Mouse (Mus musculus): ENCODE measurements at regions not wholly inside any gene's neighbourhood (a gene's known extent, or its start where the extent isn't known, plus 50 kb on each side); places are given as distances from the start of the nearest gene placed in this dataset.

GRCm38 (mm10) chr13:11268673-11269340 lies 837.9 kb downstream of the Ryr2 start:
- Histone ChIP-seq H3K9ac (no peak overlapping the region), H3K4me2 (no peak overlapping the region), H3K4me3 (no peak overlapping the region), H3K36me3 (no peaks in the 10 kb centered on the region), H3K4me1 (no peaks in the 10 kb centered on the region), H3K27me3 (no peaks in the 10 kb centered on the region), H3K27ac (no peak overlapping the region), H3K9me3 (no peaks in the 10 kb centered on the region)
- ATAC-seq (ENCODE audit: insufficient number of reproducible peaks, insufficient read depth, low FRiP score, low TSS enrichment, low read depth), result no peak
- WGBS, result 66% methylated on average over 5 of the region's 5 CpGs

- no peak overlapping the region for H3K27ac ChIP-seq
- no peaks in the 10 kb centered on the region for H3K36me3 ChIP-seq
- ATAC-seq (ENCODE audit: insufficient number of reproducible peaks, insufficient read depth, low FRiP score, low TSS enrichment, low read depth), result no peak
These were observed 859.2 kb downstream of the Ryr2 start for GRCm38 (mm10) chr13:11247541-11247940.

DNA sequence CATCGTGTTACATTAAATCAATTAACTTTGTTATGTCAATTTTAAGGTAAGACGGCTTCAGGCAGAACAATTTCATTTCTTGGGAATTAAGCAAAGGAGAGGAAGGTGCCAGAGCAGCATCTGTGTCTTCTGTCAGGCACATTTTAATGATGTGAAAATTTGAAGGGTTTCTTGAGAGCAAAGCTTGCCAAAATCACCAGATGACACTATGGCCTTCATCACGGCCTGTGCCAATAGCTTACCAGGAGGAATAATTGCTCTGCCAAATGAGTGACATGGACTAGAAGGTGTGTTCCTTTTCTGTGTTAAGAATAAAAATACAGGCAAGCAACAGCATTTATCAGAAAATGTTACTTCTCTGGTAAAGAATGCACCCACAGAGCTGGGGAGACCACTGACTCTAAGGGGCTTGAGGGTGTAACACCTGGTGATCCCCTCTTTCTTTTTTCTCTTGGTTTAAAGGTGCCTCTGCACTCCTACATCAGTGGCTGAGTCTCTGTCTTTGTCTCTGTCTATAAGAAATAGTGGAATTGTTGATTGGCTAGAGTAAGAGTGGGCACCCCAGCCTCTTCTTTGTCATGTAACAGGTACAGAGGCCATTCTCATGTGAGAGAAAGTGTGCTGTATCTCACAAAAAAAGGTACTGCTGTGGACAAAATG lies 856.2 kb upstream of the Chrm3 start:
- H3K4me1 ChIP-seq, result no peaks in the 10 kb centered on the region
- H3K4me3 ChIP-seq, result no peak overlapping the region

More at GRCm38 (mm10) chr13:11247541-11247940, 859.2 kb downstream of the Ryr2 start:
- Histone ChIP-seq H3K9me3 (no peaks in the 10 kb centered on the region), H3K4me2 (no peak overlapping the region), H3K4me3 (no peak overlapping the region), H3K4me1 (no peaks in the 10 kb centered on the region), H3K27me3 (no peaks in the 10 kb centered on the region), H3K9ac (no peak overlapping the region)

GRCm38 (mm10) chr13:11210109-11210508 lies 849.5 kb upstream of the Chrm3 start:
- Histone ChIP-seq H3K27me3 (no peaks in the 10 kb centered on the region), H3K27ac (no peak overlapping the region), H3K4me1 (no peaks in the 10 kb centered on the region), H3K9ac (no peak overlapping the region), H3K4me3 (no peak overlapping the region), H3K9me3 (0 out of 2 replicates have a peak, but pooled peaks cover 4% of the 10 kb centered on the region), H3K4me2 (no peak overlapping the region), H3K36me3 (no peaks in the 10 kb centered on the region)
- 98% methylated on average over 1 of the region's 1 CpGs for WGBS
- no peak for ATAC-seq (ENCODE audit: insufficient number of reproducible peaks, insufficient read depth, low FRiP score, low TSS enrichment, low read depth)

More for the DNA sequence above, 856.2 kb upstream of the Chrm3 start:
- WGBS, result 66% methylated on average over 3 of the region's 3 CpGs
- H3K4me2 ChIP-seq, result no peak overlapping the region
- H3K9me3 ChIP-seq, result no peaks in the 10 kb centered on the region
- ATAC-seq (ENCODE audit: insufficient number of reproducible peaks, insufficient read depth, low FRiP score, low TSS enrichment, low read depth), result no peak
- no peaks in the 10 kb centered on the region for H3K27me3 ChIP-seq
- H3K27ac ChIP-seq, result no peak overlapping the region
- H3K9ac ChIP-seq, result no peak overlapping the region
- H3K36me3 ChIP-seq, result no peaks in the 10 kb centered on the region

DNA sequence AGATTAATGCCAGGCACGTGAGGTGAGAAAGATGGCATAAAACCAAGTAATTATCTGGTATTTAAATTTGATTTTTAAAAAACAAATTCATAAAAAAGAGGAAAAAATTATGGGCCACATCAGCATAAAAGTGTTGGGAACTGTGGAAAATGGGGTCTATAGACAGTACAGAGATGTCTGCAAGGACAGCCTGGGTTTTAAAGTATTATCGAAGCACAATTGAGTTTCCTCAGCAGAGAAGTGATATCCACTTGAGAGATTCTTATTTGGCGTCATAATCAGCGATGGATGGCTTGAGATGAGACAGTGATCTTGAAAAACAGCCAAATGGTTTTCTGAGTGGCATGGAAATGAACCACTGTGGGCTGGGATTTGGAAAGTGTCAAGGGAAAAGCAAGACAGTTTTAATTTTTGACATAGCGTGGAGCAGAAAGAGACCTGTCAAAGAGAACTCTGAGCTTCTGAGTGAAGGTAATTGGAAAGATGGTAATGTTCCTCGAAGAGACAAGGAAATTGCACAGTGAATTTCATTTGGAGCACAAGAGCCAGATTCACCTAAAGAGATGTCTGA lies 844.7 kb upstream of the Chrm3 start:
- WGBS, result 84% methylated on average over 6 of the region's 6 CpGs
- H3K4me1 ChIP-seq, result no peaks in the 10 kb centered on the region
- 0 out of 2 replicates have a peak, but pooled peaks cover 4% of the 10 kb centered on the region for H3K9me3 ChIP-seq
- H3K4me2 ChIP-seq, result no peak overlapping the region
- no peak overlapping the region for H3K27ac ChIP-seq
- no peaks in the 10 kb centered on the region for H3K36me3 ChIP-seq
- H3K9ac ChIP-seq, result no peak overlapping the region
- no peaks in the 10 kb centered on the region for H3K27me3 ChIP-seq
- H3K4me3 ChIP-seq, result no peak overlapping the region
- ATAC-seq (ENCODE audit: insufficient number of reproducible peaks, insufficient read depth, low FRiP score, low TSS enrichment, low read depth), result no peak

DNA sequence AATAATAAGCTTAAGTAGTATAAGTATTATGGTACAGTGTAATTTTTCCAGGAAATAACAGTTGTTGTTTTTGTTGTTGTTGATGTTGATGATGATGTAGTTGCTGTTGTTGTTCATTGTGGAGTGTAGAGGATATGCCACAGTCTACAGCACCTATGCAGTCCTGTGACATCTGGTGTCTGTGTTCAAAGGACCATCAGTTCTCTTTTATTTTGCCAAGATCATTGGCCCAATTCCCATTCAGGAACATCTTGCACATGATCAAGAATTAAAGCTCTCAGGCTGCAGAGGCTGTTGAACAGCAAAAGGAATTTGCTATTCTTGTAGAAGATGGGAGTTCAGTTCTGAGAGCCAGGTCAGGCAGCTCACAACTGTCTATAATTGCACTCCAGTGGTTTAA lies 841.3 kb upstream of the Chrm3 start:
- H3K4me2 ChIP-seq, result no peak overlapping the region
- no peaks in the 10 kb centered on the region for H3K4me1 ChIP-seq
- no peak for ATAC-seq (ENCODE audit: insufficient number of reproducible peaks, insufficient read depth, low FRiP score, low TSS enrichment, low read depth)
- H3K27ac ChIP-seq, result no peak overlapping the region
- no peaks in the 10 kb centered on the region for H3K36me3 ChIP-seq
- no peaks in the 10 kb centered on the region for H3K9me3 ChIP-seq
- H3K27me3 ChIP-seq, result no peaks in the 10 kb centered on the region
- no peak overlapping the region for H3K4me3 ChIP-seq
- H3K9ac ChIP-seq, result no peak overlapping the region

DNA sequence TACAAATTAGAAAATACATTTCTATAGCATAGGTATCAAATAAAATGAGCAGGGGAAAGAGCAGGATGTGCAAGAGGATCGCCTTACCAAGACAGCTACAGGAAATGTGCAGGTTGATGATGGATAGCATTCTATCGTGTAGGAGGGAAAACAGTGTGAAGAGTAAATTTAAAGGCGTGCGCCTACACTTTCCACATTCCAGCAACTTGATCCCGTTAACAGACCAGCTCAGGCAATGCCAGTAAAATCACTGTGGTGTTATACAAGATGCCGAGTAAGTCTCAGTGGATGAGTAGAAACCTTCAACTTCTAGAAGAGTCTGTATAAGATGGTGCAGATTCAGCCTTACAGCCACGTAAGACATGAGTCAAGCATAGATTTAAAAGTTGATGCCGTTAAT lies 831.8 kb upstream of the Chrm3 start:
- WGBS, result 76% methylated on average over 8 of the region's 8 CpGs
- Histone ChIP-seq H3K27ac (no peak overlapping the region), H3K36me3 (no peaks in the 10 kb centered on the region)

GRCm38 (mm10) chr13:11181191-11181590 lies 820.5 kb upstream of the Chrm3 start:
- H3K4me1 ChIP-seq, result no peaks in the 10 kb centered on the region
- no peak overlapping the region for H3K4me2 ChIP-seq
- no peak overlapping the region for H3K4me3 ChIP-seq
- H3K9ac ChIP-seq, result no peak overlapping the region
- no peaks in the 10 kb centered on the region for H3K27me3 ChIP-seq
- H3K27ac ChIP-seq, result no peak overlapping the region
- no peaks in the 10 kb centered on the region for H3K36me3 ChIP-seq
- ATAC-seq (ENCODE audit: insufficient number of reproducible peaks, insufficient read depth, low FRiP score, low TSS enrichment, low read depth), result no peak
- no peaks in the 10 kb centered on the region for H3K9me3 ChIP-seq

More for the DNA sequence above, 831.8 kb upstream of the Chrm3 start:
- no peak for ATAC-seq (ENCODE audit: insufficient number of reproducible peaks, insufficient read depth, low FRiP score, low TSS enrichment, low read depth)
- Histone ChIP-seq H3K4me1 (no peaks in the 10 kb centered on the region), H3K4me3 (no peak overlapping the region), H3K9ac (no peak overlapping the region), H3K27me3 (no peaks in the 10 kb centered on the region), H3K9me3 (no peaks in the 10 kb centered on the region), H3K4me2 (no peak overlapping the region)

DNA sequence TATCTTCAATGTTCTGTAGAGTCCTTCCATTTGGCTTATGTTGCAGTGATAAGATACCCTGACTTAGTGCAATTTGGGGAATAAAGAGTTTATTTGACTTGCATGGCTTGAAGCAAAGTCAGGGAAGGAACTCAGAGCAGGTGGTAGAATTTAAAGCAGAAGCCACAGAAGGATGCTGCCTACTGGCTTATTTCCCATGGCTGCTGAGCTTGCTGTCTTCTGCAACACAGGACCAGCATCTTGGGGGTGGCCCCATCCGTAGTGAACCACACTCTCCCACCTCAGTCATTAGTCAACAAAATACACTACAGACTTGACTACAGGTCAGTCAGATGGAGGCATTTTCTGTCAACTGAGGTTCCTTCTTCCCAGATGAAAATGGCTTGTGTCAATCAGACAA lies 819.7 kb upstream of the Chrm3 start:
- H3K9ac ChIP-seq, result no peak overlapping the region
- no peak for ATAC-seq (ENCODE audit: insufficient number of reproducible peaks, insufficient read depth, low FRiP score, low TSS enrichment, low read depth)
- no peak overlapping the region for H3K4me2 ChIP-seq
- no peak overlapping the region for H3K4me3 ChIP-seq
- 86% methylated on average over 1 of the region's 1 CpGs for WGBS
- no peak overlapping the region for H3K27ac ChIP-seq
- no peaks in the 10 kb centered on the region for H3K9me3 ChIP-seq
- no peaks in the 10 kb centered on the region for H3K27me3 ChIP-seq
- H3K36me3 ChIP-seq, result no peaks in the 10 kb centered on the region
- H3K4me1 ChIP-seq, result no peaks in the 10 kb centered on the region

DNA sequence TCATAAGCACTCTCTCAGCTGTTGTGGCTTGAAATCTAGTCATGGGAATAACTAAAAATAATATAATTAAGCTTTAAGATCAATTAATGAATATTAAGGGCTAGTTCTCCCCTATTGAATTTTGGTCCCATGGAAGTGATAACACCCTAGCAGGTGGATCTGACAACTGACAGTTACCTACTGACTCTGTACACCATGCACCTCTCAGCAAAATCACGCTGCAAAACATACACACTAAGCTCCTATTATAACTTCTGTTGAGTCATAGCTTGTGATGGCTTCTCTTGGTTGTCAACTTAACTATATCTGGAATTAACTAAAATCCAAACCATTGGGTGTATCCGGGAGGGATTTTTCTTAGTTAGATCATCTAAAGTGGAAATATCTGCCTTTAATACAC lies 817.9 kb upstream of the Chrm3 start:
- H3K9ac ChIP-seq, result no peak overlapping the region
- no peak for ATAC-seq (ENCODE audit: insufficient number of reproducible peaks, insufficient read depth, low FRiP score, low TSS enrichment, low read depth)
- 82% methylated on average over 2 of the region's 2 CpGs for WGBS

DNA sequence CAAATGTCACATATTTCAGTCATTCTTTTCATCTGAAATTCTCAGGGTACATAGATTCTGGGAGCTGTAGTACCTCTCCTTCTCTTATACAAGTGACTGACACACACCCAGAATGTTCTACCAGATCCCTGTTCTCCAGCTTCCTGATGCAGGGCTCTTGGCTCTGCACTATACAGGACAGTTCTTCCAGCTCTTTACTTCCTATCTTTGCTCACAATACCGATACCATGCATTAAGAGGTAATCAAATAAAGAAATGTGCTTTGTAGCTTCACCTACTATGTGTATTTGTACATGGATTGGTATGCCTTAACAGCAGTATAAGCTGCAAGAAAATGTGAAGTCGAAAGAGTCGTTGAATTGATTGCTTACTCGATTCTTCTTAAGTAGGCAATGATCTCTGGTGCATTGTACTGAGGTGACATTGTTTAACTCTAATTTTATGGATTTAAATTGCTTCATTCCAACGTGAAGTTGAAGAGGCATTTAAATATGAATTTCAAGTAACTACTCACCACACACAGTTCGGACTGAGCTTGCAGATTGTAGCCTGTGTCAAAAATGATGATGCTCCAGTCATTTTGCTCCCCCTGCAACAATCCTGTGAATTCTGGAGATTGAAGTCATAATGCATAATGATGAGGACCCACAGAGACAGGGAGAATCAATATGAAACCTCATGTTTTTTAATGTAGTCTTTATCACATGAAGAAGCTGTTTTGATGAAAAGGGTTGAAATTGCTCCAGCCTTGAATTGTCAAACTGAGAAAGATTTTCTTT lies 817.2 kb upstream of the Chrm3 start:
- Histone ChIP-seq H3K4me1 (no peaks in the 10 kb centered on the region), H3K4me3 (no peak overlapping the region), H3K9ac (no peak overlapping the region), H3K9me3 (no peaks in the 10 kb centered on the region), H3K27ac (no peak overlapping the region), H3K4me2 (no peak overlapping the region), H3K27me3 (no peaks in the 10 kb centered on the region), H3K36me3 (no peaks in the 10 kb centered on the region)
- 81% methylated on average over 6 of the region's 6 CpGs for WGBS
- no peak for ATAC-seq (ENCODE audit: insufficient number of reproducible peaks, insufficient read depth, low FRiP score, low TSS enrichment, low read depth)

More for the DNA sequence above, 817.9 kb upstream of the Chrm3 start:
- no peak overlapping the region for H3K4me2 ChIP-seq
- H3K4me1 ChIP-seq, result no peaks in the 10 kb centered on the region
- H3K36me3 ChIP-seq, result no peaks in the 10 kb centered on the region
- H3K9me3 ChIP-seq, result no peaks in the 10 kb centered on the region
- no peak overlapping the region for H3K27ac ChIP-seq
- no peak overlapping the region for H3K4me3 ChIP-seq
- H3K27me3 ChIP-seq, result no peaks in the 10 kb centered on the region
